Mouse (Mus musculus): ENCODE measurements around the gene Zbtb17.
A peak's percentile ranks its signal among the peaks of the same experiment; 100 is the strongest.

Gene Zbtb17

DNA sequence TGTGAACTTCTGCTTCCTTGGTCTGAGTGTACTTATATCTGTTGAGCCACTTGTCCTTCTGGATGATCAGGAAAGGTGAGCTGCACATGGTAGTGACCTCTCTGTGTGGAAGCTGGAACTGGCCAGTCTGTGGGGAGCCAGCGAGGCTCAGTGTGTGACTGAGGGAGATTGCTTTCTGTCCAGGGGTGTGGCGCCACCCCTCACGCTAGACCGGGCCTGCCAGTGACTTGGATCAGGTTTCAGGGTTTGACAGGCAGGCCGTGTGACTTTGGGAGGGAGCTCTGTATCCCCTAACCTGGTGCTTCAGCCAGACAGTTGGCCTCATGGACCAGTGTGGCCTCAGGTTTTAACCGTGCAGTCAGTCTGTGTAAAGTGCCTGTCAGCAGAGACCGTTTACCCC is 13.8 kb downstream of the Zbtb17 start:
- peak; percentile 76 to 80 for DNase-seq (ENCODE audit: low spot score in 2 of 2)

DNA sequence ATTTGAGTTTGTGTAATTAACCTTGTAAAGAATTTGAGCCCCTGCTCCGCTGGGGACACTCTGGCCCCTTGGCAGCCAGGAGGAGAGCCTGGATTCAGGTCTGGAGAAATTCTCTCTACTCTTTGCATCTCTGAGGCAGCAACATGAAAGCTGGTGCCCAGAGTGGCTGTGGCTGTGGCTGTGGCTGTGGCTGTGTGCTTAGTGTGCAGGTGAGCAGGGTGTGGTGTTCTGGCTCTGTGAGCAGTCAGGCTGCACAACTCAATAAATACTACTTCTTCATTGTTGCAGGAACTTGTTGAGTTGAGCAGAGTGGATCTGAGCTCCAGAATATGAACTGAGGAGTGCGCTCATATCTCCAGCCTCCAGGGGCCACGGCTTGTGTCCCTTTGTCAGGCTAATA is 14.4 kb downstream of the Zbtb17 start:
- no peak for DNase-seq (ENCODE audit: low spot score in 2 of 2)

GRCm38 (mm10) chr4:141459766-141460165 is 15.3 kb downstream of the Zbtb17 start:
- DNase-seq (ENCODE audit: low spot score in 2 of 2) = no peak

- DNase-seq (ENCODE audit: low spot score in 2 of 2) = no peak
Observed at GRCm38 (mm10) chr4:141460481-141460880, 16.0 kb downstream of the Zbtb17 start.

DNA sequence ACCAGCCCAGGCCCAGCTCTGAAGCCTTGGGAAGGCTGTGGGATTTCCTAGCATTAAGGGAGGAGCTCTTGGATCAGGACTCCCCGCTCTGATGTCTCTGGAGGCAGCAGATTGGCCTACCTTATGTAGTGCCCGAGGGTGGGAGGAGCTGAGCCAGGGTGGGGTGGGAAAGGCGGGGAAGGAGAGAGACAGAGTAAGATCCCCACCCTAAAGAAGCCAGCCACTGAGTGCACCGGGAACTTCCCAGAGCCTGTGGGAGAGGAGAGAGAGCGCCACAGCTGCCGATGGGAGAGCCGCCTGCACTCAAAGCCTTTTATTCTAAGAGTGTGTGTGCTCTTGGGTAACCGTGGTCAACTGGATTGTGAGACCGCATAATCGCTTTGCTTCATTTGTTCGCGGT is 16.6 kb downstream of the Zbtb17 start:
- DNase-seq (ENCODE audit: low spot score in 2 of 2) = no peak

DNA sequence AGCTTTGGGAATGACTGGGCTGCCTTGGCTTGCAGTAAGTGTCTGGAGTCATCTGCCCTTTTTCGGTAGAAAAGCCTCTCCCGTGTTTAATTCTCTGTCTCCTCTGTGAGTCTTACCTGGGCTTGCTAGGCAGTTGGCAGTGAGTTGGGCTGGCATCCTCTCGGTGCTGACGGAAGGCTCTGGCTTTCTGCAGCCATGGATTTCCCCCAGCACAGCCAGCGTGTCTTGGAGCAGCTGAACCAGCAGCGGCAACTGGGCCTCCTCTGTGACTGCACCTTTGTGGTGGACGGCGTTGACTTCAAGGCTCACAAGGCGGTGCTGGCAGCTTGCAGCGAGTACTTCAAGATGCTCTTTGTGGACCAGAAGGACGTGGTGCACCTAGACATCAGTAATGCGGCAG is 17.1 kb downstream of the Zbtb17 start:
- no peak for DNase-seq (ENCODE audit: low spot score in 2 of 2)

DNA sequence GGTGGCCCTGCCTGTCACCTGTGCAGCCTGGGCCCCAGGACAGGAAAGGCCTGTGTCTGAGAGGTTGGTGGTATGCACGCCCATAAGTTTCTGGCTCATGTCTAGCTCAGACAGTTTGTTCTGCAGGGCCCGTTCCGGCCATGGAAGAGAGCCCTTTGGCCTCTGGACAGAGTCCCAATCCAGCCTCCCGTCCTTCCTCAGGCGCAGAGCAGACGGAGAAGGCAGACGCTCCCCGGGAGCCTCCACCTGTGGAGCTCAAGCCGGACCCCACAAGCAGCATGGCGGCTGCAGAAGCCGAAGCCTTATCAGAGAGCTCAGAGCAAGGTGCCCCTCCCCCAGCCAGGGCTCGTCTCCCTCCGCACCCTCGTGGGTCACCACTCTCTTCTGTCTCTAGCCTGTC is 19.0 kb downstream of the Zbtb17 start:
- DNase-seq (ENCODE audit: low spot score in 2 of 2) = no peak

DNA sequence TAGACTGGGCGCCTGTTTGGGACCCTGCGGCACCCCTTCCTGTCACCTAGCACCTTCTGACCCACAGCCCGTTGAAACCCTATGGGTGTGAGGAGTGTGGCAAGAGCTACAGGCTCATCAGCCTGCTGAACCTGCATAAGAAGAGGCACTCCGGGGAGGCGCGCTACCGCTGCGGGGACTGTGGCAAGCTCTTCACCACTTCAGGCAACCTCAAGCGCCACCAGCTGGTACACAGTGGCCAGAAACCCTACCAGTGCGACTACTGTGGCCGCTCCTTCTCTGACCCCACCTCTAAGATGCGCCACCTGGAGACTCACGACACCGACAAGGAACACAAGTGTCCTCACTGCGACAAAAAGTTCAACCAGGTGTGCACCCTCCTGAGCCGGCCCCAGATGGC is 20.3 kb downstream of the Zbtb17 start:
- DNase-seq (ENCODE audit: low spot score in 2 of 2) = no peak

DNA sequence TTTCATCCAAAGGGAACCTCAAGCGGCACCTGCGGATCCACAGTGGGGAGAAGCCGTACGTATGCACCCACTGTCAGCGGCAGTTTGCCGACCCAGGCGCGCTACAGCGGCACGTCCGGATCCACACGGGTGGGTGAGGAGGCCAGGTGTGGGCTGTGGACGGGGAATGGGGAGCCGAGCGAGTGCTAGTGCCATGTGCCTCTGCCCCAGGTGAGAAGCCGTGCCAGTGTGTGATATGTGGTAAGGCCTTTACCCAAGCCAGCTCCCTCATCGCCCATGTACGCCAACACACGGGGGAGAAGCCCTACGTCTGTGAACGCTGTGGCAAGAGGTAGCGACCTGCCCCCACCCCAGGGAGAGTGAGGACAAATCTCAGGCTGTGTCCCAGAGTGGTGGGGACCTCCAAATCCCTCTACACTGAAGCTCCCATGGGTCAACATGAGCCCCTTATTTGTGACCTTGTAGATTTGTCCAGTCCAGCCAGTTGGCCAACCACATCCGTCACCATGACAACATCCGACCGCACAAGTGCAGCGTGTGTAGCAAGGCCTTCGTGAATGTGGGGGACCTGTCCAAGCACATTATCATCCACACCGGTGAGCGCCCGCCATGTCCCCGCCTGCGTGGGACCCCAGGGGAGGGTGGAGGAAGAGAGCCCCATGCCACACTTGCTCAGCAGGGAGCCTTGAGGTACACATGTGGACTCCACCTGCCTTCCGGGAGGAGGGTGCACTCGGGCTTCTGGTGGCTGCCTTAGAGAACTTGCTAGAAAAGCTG is 21.2 kb downstream of the Zbtb17 start:
- DNase-seq (ENCODE audit: low spot score in 2 of 2) = no peak

- DNase-seq (ENCODE audit: low spot score in 2 of 2) = no peak
Observed at GRCm38 (mm10) chr4:141466289-141466795, 21.9 kb downstream of the Zbtb17 start.

DNA sequence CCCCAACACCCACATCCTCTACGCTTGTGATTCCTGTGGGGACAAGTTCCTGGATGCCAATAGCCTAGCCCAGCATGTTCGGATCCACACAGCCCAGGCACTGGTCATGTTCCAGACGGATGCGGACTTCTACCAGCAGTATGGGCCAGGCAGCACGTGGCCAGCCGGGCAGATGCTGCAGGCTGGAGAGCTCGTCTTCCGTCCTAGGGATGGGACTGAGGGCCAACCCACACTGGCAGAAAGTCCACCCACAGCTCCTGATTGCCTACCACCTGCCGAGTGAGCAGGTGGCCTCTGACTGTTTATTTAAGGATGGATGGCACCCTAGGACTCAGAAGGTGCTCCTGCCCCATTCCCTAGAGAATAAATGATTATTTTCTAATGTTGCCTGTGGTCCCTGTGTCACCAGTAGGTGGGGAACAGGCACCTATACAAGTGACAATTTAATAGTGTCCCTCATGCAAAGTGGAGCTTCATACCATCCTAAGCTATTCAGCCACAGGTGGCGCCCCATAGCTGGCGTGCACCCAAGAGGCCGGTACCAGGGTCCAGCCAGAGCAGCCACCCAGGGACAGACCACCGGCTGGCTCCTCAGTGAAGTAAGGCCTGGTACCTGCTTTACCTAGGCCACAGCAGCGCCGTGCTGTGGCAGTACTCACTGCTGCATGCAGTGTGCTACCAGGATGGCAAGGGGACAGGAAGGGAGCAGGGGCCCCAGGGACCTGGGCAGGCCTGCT is 22.6 kb downstream of the Zbtb17 start:
- DNase-seq (ENCODE audit: low spot score in 2 of 2) = no peak

DNA sequence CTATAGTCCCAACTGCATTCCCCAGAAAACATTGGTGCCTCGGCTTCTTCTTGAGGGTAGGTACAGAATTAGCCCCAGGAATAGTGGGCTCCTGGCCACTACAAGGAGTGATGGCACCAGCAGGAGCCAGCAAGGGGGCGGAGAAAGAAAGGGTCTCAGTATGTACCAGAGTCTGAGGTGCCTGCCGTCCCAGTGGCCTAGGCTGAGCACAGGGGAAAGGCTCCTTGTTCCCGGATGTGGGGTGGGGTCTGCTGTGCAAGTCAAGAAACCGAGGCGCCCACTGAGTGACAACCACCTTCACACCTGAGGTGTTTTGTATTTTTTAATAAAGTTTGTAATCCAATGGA is 23.1 kb downstream of the Zbtb17 start:
- no peak for DNase-seq (ENCODE audit: low spot score in 2 of 2)

GRCm38 (mm10) chr4:141468576-141468975 is 24.1 kb downstream of the Zbtb17 start:
- DNase-seq (ENCODE audit: low spot score in 2 of 2) = no peak

- no peak for DNase-seq (ENCODE audit: low spot score in 2 of 2)
Observed at GRCm38 (mm10) chr4:141469343-141469742, 24.9 kb downstream of the Zbtb17 start.

- no peak for DNase-seq (ENCODE audit: low spot score in 2 of 2)
Observed at GRCm38 (mm10) chr4:141471491-141471890, 27.0 kb downstream of the Zbtb17 start.

DNA sequence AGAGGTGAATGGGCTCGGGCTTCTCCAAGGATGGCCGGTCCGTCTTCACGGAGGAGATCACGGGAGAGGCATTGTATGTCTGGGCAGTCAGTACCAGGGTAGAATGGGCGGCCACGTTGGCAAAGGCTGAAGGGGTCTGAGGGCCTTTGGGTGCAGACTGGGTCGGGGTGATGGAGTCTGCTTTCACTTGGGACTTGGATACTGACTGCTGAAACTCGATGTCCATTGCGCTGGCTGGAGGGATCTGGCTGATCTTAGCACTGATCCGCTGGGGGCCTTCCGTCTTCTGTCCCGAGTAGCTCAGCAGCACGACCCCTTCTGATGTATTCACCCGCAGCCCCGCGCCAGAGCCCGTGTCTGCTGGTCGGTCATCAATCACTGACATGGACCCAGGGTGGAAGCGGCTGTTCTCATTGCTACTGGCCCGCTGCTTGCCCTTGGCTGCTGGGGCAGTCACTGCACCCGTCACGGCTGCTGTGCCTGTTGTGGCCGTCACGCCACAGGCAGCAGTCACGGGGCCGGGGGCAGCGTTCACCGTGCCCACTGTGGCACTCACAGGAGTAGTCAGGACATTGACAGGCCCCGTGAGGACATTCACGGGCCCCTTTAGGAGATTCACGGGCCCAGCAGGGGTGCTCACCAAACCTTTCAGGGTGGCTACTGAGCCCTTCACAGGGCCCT is 28.3 kb downstream of the Zbtb17 start:
- DNase-seq (ENCODE audit: low spot score in 2 of 2) = no peak

GRCm38 (mm10) chr4:141474431-141474830 is 30.0 kb downstream of the Zbtb17 start:
- no peak for DNase-seq (ENCODE audit: low spot score in 2 of 2)

- no peak for DNase-seq (ENCODE audit: low spot score in 2 of 2)
Observed at GRCm38 (mm10) chr4:141477681-141478102, 33.2 kb downstream of the Zbtb17 start.

GRCm38 (mm10) chr4:141478225-141478624 is 33.8 kb downstream of the Zbtb17 start:
- DNase-seq (ENCODE audit: low spot score in 2 of 2) = no peak

GRCm38 (mm10) chr4:141478794-141479193 is 34.3 kb downstream of the Zbtb17 start:
- no peak for DNase-seq (ENCODE audit: low spot score in 2 of 2)

GRCm38 (mm10) chr4:141479411-141479810 is 35.0 kb downstream of the Zbtb17 start:
- no peak for DNase-seq (ENCODE audit: low spot score in 2 of 2)

- DNase-seq (ENCODE audit: low spot score in 2 of 2) = no peak
Observed at GRCm38 (mm10) chr4:141484071-141484470, 39.6 kb downstream of the Zbtb17 start.

DNA sequence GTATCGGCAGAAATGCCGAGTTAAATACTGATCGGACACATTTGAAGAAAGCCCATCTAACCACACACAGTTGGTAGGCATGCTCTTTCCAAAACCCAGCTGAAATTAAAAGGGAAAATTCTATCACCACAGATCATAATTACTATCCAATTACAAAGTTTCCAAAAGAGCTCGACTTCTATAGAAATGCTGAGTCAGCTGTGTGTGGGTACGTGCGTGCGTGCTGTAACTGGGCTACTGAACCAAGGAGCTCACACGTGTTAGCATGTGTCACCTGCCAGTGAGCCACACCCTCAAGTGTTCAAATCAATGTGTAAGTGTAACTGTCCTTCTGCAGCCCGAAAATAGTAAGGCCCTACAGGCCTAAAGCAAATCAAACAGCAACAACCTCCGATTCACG is 43.1 kb downstream of the Zbtb17 start:
- DNase-seq (ENCODE audit: low spot score in 2 of 2) = no peak

Measured in urinary bladder, postnatal 36 days (tissue).